2 mouse cellular contexts compared by ENCODE assay signal in the genomic region with DNA sequence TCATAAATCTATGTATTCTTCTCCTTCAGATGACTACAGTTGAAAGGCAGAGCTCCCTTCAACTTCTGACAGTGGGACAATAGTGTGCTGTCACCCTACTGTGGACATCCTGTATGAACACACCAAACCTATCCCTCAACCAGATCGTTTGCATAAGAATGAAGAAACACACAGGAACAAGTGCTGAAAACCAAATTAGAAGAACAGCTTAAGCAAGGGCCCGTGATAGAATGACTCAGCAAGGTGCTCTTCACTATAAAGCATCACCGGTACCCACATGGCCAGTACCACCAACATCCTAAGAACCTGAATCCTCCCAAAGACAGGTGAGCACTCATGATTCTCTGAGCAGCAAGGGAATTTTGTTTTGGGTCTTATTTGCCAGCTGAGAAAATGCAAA. TPM values are rescaled to one million over a fixed set of nuclear protein-coding genes. Genes with fewer than 3 reads are reported as not detected.
"Had no signal": no experiment of that assay in that cellular context is flagged by ENCODE, and none has a peak within 500 bp of the region (broad histone marks: within the 10 kb centered on the region; RNA-seq: fewer than 3 reads in every experiment).

No protein-coding gene starts in this region.

RNA-seq across cellular contexts. Expression of a gene that starts 51.9 kb away (rescaled TPM):
- polyA plus RNA-seq: neural tube, embryonic 13.5 days; neural tube, embryonic 14.5 days had no signal
